Mouse (Mus musculus): ENCODE measurements around the gene Gpank1. TPM values are rescaled to one million over a fixed set of nuclear protein-coding genes. Genes with fewer than 3 reads are reported as not detected.

Gene Gpank1
- polyA plus RNA-seq, 1 experiment: 11.0 TPM

- no peak overlapping the region for H3K4me3 ChIP-seq (replicated peaks)
- TF ChIP-seq GATA1 (IDR thresholded peaks at IDR 0.05; ENCODE audit: low read length) (no peak), TAL1 (IDR thresholded peaks at IDR 0.05; ENCODE audit: low read length) (no peak)
- peaks cover 42% of the 10 kb centered on the region for H3K4me1 ChIP-seq (ENCODE audit: control insufficient read depth)
- H3K27me3 ChIP-seq (ENCODE audit: control insufficient read depth): no peaks in the 10 kb centered on the region
- no peaks in the 10 kb centered on the region for H3K36me3 ChIP-seq (ENCODE audit: control insufficient read depth)
- no peaks in the 10 kb centered on the region for H3K9me3 ChIP-seq (ENCODE audit: control insufficient read depth, low read length)
These were observed 37.2 kb upstream of the Gpank1 start for GRCm38 (mm10) chr17:35083929-35084497.

GRCm38 (mm10) chr17:35085208-35085865 lies 35.9 kb upstream of the Gpank1 start, which contains the start of gene Ly6g6f:
Ly6g6f (minus strand) TSS chr17:35085610.
- no peak within 1 kb of the TSS for H3K4me3 ChIP-seq (replicated peaks)
- peaks cover 3% of the 10 kb centered on the region for H3K36me3 ChIP-seq (ENCODE audit: control insufficient read depth)
- H3K27me3 ChIP-seq (ENCODE audit: control insufficient read depth): no peaks in the 10 kb centered on the region
- no peak for TF ChIP-seq TAL1 (IDR thresholded peaks at IDR 0.05; ENCODE audit: low read length)
- no peak for TF ChIP-seq GATA1 (IDR thresholded peaks at IDR 0.05; ENCODE audit: low read length)
- no peaks in the 10 kb centered on the region for H3K9me3 ChIP-seq (ENCODE audit: control insufficient read depth, low read length)
- H3K4me1 ChIP-seq (ENCODE audit: control insufficient read depth): peaks cover 38% of the 10 kb centered on the region

DNA sequence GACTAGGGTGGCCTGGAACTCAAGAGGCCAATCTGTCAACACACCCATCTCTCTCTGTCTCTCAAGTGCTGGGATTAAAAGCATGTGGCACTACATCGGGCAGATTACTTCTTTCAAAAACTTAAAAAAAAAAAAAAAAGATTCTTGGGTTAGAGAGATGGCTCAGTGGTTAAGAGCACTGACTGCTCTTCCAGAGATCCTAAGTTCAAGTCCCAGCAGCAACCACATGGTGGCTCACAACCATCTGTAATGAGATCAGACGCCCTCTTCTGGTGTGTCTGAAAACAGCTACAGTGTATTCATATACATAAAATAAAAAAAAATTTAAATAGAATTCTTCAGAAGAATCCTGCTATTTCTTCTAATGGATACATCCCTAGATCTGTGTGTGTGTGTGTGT lies 33.1 kb upstream of the Gpank1 start:
- Histone ChIP-seq H3K27me3 (ENCODE audit: control insufficient read depth) (no peaks in the 10 kb centered on the region), H3K4me3 (replicated peaks) (no peak overlapping the region), H3K36me3 (ENCODE audit: control insufficient read depth) (peaks cover 31% of the 10 kb centered on the region), H3K9me3 (ENCODE audit: control insufficient read depth, low read length) (no peaks in the 10 kb centered on the region), H3K4me1 (ENCODE audit: control insufficient read depth) (peaks cover 48% of the 10 kb centered on the region)
- TF ChIP-seq GATA1 (IDR thresholded peaks at IDR 0.05; ENCODE audit: low read length): no peak
- TF ChIP-seq TAL1 (IDR thresholded peaks at IDR 0.05; ENCODE audit: low read length): no peak

DNA sequence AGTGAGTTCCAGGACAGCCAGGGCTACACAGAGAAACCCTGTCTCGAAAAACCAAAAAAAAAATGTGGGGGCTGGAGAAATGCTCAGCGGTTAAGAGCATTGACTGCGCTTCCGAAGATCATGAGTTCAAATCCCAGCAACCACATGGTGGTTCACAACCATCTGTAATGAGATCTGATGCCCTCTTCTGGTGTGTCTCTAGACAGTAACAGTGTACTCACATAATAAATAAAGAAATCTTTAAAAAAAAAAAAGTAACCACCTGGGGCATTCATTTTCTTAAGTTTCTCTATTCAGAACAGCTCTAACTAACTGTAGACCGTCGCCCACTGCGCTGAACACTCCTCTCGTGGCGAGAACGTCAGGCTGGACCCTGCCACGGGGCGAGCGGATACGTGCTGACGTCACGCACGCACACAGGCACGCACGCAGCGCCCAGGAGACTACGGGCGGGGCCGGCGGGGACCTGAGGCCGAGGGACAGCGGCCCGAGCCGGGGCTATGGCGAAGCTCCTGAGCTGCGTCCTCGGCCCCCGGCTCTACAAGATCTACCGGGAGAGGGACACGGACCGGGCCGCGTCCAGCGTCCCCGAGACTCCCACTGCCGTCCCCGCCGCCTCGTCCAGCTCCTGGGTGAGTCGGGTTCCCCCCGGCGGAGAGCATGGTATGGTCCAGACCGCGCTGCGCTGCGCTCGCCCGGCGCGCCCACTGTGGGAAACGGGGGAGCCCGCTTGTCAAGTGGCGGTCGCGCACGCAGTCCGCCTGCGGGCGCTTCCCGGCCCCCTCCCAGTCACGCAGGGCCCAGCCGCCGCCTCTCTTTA lies 32.2 kb upstream of the Gpank1 start, which contains the start of gene Abhd16a:
TSS of gene Abhd16a (plus strand) at position 439 of the 820 bp plus-strand sequence.
- peaks cover 44% of the 10 kb centered on the region for H3K4me1 ChIP-seq (ENCODE audit: control insufficient read depth)
- peak within 1 kb of the TSS; percentile 89 for H3K4me3 ChIP-seq (replicated peaks)
- H3K9me3 ChIP-seq (ENCODE audit: control insufficient read depth, low read length): no peaks in the 10 kb centered on the region
- TF ChIP-seq TAL1 (IDR thresholded peaks at IDR 0.05; ENCODE audit: low read length) (no peak), GATA1 (IDR thresholded peaks at IDR 0.05; ENCODE audit: low read length) (no peak)
- H3K36me3 ChIP-seq (ENCODE audit: control insufficient read depth): peaks cover 39% of the 10 kb centered on the region
- no peaks in the 10 kb centered on the region for H3K27me3 ChIP-seq (ENCODE audit: control insufficient read depth)

DNA sequence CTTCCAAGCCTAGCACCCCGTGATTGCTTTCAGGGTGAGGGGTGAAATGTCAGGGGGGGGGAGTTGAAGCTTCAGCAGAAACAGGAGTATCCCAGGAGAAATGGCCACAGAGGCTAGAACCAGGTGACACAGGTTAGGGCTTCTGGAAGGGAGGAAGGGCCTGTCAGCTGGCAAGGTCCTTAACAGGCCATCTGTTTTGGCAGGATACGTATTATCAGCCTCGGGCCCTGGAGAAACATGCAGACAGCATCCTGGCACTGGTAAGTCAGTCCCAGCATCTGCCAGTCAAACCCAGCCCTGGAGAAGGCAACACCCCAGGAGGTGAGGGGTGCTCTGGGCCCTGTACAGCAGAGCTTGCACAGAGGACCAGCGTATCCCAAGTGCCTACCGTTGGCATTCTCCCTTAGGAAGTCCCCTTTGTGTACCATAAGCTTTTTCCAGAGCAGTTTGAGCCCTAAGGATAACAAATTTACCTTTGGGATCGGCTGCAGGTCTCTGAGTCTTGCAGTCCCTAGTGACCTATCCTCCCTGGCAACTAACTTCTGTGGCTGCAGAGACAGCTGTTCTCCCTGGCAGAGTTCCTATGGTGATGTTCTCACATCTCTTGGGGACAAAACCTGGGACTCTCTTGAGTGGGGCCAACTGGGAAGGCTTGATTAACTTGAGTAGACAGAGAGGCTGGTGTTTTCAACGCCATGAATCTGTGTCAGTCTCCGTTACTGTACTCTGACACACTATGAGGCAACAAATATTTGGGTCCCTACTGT lies 30.9 kb upstream of the Gpank1 start:
- Histone ChIP-seq H3K4me1 (ENCODE audit: control insufficient read depth) (peaks cover 38% of the 10 kb centered on the region), H3K4me3 (replicated peaks) (peak overlapping the region; percentile 89), H3K9me3 (ENCODE audit: control insufficient read depth, low read length) (no peaks in the 10 kb centered on the region), H3K27me3 (ENCODE audit: control insufficient read depth) (no peaks in the 10 kb centered on the region), H3K36me3 (ENCODE audit: control insufficient read depth) (peaks cover 52% of the 10 kb centered on the region)
- TF ChIP-seq GATA1 (IDR thresholded peaks at IDR 0.05; ENCODE audit: low read length) (peak; percentile 59), TAL1 (IDR thresholded peaks at IDR 0.05; ENCODE audit: low read length) (peak; percentile 61)

- Histone ChIP-seq H3K9me3 (ENCODE audit: control insufficient read depth, low read length) (no peaks in the 10 kb centered on the region), H3K4me3 (replicated peaks) (no peak overlapping the region), H3K27me3 (ENCODE audit: control insufficient read depth) (no peaks in the 10 kb centered on the region), H3K36me3 (ENCODE audit: control insufficient read depth) (peaks cover 75% of the 10 kb centered on the region), H3K4me1 (ENCODE audit: control insufficient read depth) (peaks cover 49% of the 10 kb centered on the region)
- TF ChIP-seq GATA1 (IDR thresholded peaks at IDR 0.05; ENCODE audit: low read length) (no peak), TAL1 (IDR thresholded peaks at IDR 0.05; ENCODE audit: low read length) (no peak)
These were observed 28.7 kb upstream of the Gpank1 start for GRCm38 (mm10) chr17:35092403-35093198.

- Histone ChIP-seq H3K4me1 (ENCODE audit: control insufficient read depth) (peaks cover 45% of the 10 kb centered on the region), H3K4me3 (replicated peaks) (no peak overlapping the region), H3K36me3 (ENCODE audit: control insufficient read depth) (peaks cover 96% of the 10 kb centered on the region), H3K27me3 (ENCODE audit: control insufficient read depth) (no peaks in the 10 kb centered on the region), H3K9me3 (ENCODE audit: control insufficient read depth, low read length) (no peaks in the 10 kb centered on the region)
- no peak for TF ChIP-seq GATA1 (IDR thresholded peaks at IDR 0.05; ENCODE audit: low read length)
- no peak for TF ChIP-seq TAL1 (IDR thresholded peaks at IDR 0.05; ENCODE audit: low read length)
These were observed 26.5 kb upstream of the Gpank1 start for GRCm38 (mm10) chr17:35094475-35095365.

All from erythroblast, embryonic 14.5 days (primary cell).